Mouse (Mus musculus) liver, embryonic 13.5 days (tissue): ENCODE results near the gene Padi3. TPM values are rescaled to one million over a fixed set of nuclear protein-coding genes. Genes with fewer than 3 reads are reported as not detected.

Experiments used
- ATAC-seq: fragments of 200-750 bp; cut with Nextera tagmentation; 2 replicates; pipeline ENCODE4 v1.8.0; 2017; ENCODE audit warnings: low read depth, mild to moderate bottlenecking, moderate number of reproducible peaks, moderate library complexity
- DNase-seq: peaks from one replicate; pipeline ENCODE4 v3.0.0; 2022
- H3K27ac ChIP-seq: fragments of 300-500 bp; sonication (generic); 2 replicates; pipeline ENCODE4 v1.5.1; 2015; ENCODE audit warnings: moderate library complexity, mild to moderate bottlenecking, inconsistent platforms
- H3K27me3 ChIP-seq: fragments of 300-500 bp; sonication (generic); 2 replicates; pipeline ENCODE4 v1.6.1; 2015; ENCODE audit warnings: mild to moderate bottlenecking, inconsistent platforms
- H3K36me3 ChIP-seq: fragments of 300-500 bp; sonication (generic); 2 replicates; pipeline ENCODE4 v1.6.1; 2015; ENCODE audit warnings: mild to moderate bottlenecking, inconsistent platforms
- H3K4me1 ChIP-seq: fragments of 300-500 bp; sonication (generic); replicated peaks from 2 replicates; pipeline ENCODE4 v1.6.1; 2015; ENCODE audit warnings: inconsistent platforms
- H3K4me2 ChIP-seq: fragments of 300-500 bp; sonication (generic); 2 replicates; pipeline ENCODE4 v1.6.1; 2015; ENCODE audit warnings: inconsistent platforms, mild to moderate bottlenecking, moderate library complexity
- H3K4me3 ChIP-seq: fragments of 300-500 bp; sonication (generic); replicated peaks from 2 replicates; pipeline ENCODE4 v1.5.1; 2015; ENCODE audit warnings: mild to moderate bottlenecking, inconsistent platforms
- H3K9ac ChIP-seq: fragments of 300-500 bp; sonication (generic); 2 replicates; pipeline ENCODE4 v1.6.1; 2015; ENCODE audit warnings: mild to moderate bottlenecking, inconsistent platforms
- H3K9me3 ChIP-seq: fragments of 300-500 bp; sonication (generic); replicated peaks from 2 replicates; pipeline ENCODE4 v1.6.1; 2016; ENCODE audit warnings: inconsistent platforms
- WGBS: fragments of 180-500 bp; shearing (Covaris S2); methylation state at CpG from one replicate; pipeline ENCODE4 v1.1.7; 2015; ENCODE audit not compliant: insufficient replicate concordance; 5-methylcytosine and 5-hydroxymethylcytosine counted together
- polyA plus RNA-seq: library from polyadenylated mRNA; unstranded; fragments of >200 nt; fragmentation: Nextera tagmentation; extraction: Ambion mirVana; gene quantifications from 2 replicates; pipeline ENCODE4 v1.2.1, GENCODE M21; 2015

Padi3 gene
- polyA plus RNA-seq, 1 experiment from 2014 or later: 0.23 TPM

DNA sequence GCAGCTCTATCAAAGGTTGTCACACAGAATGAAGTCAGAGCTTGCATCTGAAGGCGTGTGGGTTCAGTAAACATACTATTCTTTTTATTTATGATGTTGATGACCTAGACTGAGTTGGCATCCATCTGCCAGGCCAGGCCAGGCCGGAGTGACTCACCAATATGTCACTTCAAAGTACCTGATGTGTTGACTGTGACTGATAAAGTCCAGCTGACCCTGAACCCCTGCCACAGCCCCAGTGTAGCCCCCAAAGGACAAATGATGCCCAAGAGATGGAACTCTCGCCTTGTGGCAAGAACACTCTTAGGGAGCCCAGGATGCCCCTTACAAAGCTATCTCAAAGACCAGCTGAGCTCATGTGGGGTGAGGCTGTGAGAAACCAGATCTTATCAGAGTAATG, 54.6 kb downstream of the Padi3 start:
- Histone ChIP-seq H3K4me3 (no peak overlapping the region), H3K36me3 (no peaks in the 10 kb centered on the region), H3K27ac (no peak overlapping the region), H3K4me1 (no peaks in the 10 kb centered on the region), H3K9ac (no peak overlapping the region), H3K4me2 (no peak overlapping the region), H3K27me3 (no peaks in the 10 kb centered on the region; the same call in 1 of the 2 replicates), H3K9me3 (no peaks in the 10 kb centered on the region)
- 47% methylated on average over 3 of the region's 3 CpGs for WGBS
- no peak for ATAC-seq
- no peak for DNase-seq

DNA sequence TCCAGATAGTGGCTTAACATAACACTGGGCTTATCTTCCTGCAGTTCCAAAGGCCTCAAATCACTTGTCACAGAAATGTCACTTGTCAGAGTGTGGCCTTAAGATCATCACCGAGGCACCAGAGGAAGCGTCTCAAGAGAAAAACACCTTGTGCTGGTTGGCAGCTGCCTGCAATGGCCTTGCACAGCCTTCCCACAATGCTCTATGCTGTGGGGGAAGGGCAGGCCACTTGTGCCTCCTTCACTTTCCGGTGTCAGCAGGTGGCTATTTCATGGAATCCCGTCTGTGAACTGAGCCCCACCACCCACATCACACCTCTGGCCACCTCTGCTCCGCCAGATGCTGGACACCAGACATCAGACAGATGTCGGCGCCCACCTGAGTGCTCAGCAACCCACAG, 57.1 kb downstream of the Padi3 start:
- Histone ChIP-seq H3K4me1 (peaks cover 8% of the 10 kb centered on the region), H3K36me3 (no peaks in the 10 kb centered on the region), H3K27ac (no peak overlapping the region), H3K9ac (no peak overlapping the region), H3K4me3 (no peak overlapping the region), H3K4me2 (no peak overlapping the region), H3K27me3 (no peaks in the 10 kb centered on the region; the same call in 1 of the 2 replicates), H3K9me3 (no peaks in the 10 kb centered on the region)
- WGBS: 47% methylated on average over 7 of the region's 7 CpGs
- ATAC-seq (no peak), DNase-seq (no peak)

- Histone ChIP-seq H3K9me3 (no peaks in the 10 kb centered on the region), H3K4me2 (peak overlapping the region; percentile 50), H3K27ac (no peak overlapping the region), H3K27me3 (peaks cover 12% of the 10 kb centered on the region), H3K4me3 (peak overlapping the region; percentile 26), H3K9ac (no peak overlapping the region), H3K4me1 (peaks cover 11% of the 10 kb centered on the region), H3K36me3 (no peaks in the 10 kb centered on the region)
- 10% methylated on average over 19 of the region's 19 CpGs for WGBS
- ATAC-seq: peak; percentile 52
- no peak for DNase-seq
Observed at GRCm38 (mm10) chr4:140750328-140750727, 60.1 kb downstream of the Padi3 start.

DNA sequence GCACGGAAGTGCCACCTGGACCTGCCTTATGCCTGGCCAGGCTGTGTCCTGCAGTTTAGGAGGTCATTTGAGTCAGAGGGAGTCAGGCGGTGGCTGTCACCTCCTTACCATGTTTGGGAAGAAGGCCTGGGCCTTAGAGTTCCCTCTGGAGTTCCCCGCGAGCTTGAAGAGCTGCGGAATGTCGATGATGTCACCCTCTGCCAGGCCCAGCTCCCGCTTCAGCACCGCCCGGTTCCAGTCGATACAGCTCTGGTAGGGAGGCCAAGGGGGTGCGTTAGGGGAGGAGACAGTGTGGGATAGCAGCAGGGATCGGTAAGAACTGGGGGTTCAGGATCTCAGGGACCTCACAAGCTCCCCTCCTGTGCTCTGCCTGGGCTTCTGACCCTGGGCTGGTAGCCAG, 62.5 kb downstream of the Padi3 start:
- no peak overlapping the region for H3K4me2 ChIP-seq
- peaks cover 17% of the 10 kb centered on the region; the same call in 1 of the 2 replicates for H3K27me3 ChIP-seq
- DNase-seq (no peak), ATAC-seq (no peak)
- no peak overlapping the region for H3K27ac ChIP-seq
- WGBS: 30% methylated on average over 12 of the region's 12 CpGs
- H3K4me3 ChIP-seq: no peak overlapping the region
- no peaks in the 10 kb centered on the region for H3K9me3 ChIP-seq
- H3K36me3 ChIP-seq: no peaks in the 10 kb centered on the region
- H3K4me1 ChIP-seq: peaks cover 11% of the 10 kb centered on the region
- H3K9ac ChIP-seq: no peak overlapping the region

GRCm38 (mm10) chr4:140744654-140745053, 65.8 kb downstream of the Padi3 start:
- Histone ChIP-seq H3K4me3 (no peak overlapping the region), H3K27me3 (peaks cover 17% of the 10 kb centered on the region; the same call in 1 of the 2 replicates), H3K4me1 (peaks cover 3% of the 10 kb centered on the region), H3K4me2 (no peak overlapping the region), H3K9me3 (no peaks in the 10 kb centered on the region), H3K36me3 (no peaks in the 10 kb centered on the region), H3K9ac (no peak overlapping the region), H3K27ac (no peak overlapping the region)
- ATAC-seq: 0 out of 2 replicates have a peak, but pooled peaks have one; percentile 19
- DNase-seq: peak; percentile 43
- 10% methylated on average over 3 of the region's 3 CpGs for WGBS

DNA sequence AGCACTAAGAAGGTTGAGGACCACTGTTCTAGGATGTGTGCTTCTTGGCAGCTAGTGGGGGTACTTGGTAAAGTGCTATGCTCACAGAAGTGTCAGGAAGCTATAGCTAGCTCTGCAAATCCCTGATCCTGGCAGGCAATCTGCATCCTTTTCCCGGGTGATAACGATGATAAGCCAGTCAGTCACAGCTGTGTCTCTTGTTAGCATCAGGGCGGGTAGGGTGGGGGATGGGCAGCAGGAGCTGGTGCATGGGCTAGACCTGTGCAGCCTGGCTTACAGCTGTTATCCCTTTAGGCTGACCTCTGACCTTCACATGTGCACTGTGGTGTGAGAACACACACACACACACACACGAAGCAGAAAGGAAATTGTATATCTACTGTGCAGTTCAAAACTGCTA, 67.4 kb downstream of the Padi3 start:
- ATAC-seq (no peak), DNase-seq (no peak)
- Histone ChIP-seq H3K9me3 (no peaks in the 10 kb centered on the region), H3K36me3 (no peaks in the 10 kb centered on the region), H3K9ac (no peak overlapping the region), H3K4me3 (no peak overlapping the region), H3K27ac (no peak overlapping the region), H3K27me3 (peaks cover 16% of the 10 kb centered on the region; the same call in 1 of the 2 replicates), H3K4me1 (peaks cover 3% of the 10 kb centered on the region), H3K4me2 (no peak overlapping the region)
- 28% methylated on average over 4 of the region's 4 CpGs for WGBS

DNA sequence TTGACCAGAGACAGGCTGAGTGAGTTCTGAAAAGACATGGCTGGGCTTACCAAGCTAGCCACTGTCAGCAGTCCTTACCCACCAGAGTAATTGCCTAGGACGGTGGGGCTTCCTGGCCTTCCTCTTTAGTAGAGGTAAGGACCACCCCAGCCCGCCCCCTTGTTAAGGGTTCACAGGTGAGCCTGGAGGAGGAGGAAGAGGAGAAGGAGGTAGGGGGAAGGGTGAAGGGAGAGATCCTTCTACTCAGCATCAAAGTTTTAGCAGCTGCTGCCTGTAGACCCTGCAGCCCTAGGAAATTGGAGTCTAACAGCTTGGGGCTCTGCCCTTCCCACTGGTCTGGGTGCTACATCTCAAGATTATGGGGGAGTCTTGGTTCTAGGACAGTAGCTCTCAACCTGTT, 67.9 kb downstream of the Padi3 start, which contains the start of gene Padi6:
Padi6 (minus strand) TSS at position 101 of the 400 bp plus-strand sequence.
- WGBS: 47% methylated on average over 2 of the region's 2 CpGs
- Histone ChIP-seq H3K9ac (no peak within 1 kb of the TSS), H3K4me3 (no peak within 1 kb of the TSS), H3K9me3 (no peaks in the 10 kb centered on the region), H3K36me3 (no peaks in the 10 kb centered on the region), H3K4me1 (no peaks in the 10 kb centered on the region; the same call in 1 of the 2 replicates), H3K4me2 (no peak within 1 kb of the TSS), H3K27me3 (peaks cover 10% of the 10 kb centered on the region; the same call in 1 of the 2 replicates), H3K27ac (no peak within 1 kb of the TSS)
- ATAC-seq (no peak), DNase-seq (no peak)

DNA sequence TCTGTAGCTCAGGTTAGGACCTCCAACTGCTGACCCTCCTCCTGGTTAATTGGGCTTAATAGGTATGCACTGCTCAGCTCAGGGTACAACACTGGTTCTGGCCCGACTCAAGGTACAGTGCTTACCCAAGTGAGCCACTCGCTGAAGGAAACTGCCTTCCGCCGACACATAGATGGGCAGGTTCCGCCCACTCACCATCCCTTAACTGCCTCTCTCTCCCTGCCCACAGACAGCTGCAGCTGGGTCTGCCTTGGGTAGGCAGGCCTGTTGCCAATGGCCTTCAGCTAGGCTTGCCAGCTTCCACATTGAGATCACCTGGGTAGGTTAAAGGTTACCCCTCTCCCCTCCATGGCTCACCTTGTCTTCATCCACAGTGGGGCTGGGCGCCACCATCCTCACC, 69.0 kb downstream of the Padi3 start:
- no peak overlapping the region for H3K4me3 ChIP-seq
- H3K4me2 ChIP-seq: no peak overlapping the region
- H3K36me3 ChIP-seq: no peaks in the 10 kb centered on the region
- H3K27ac ChIP-seq: no peak overlapping the region
- ATAC-seq: no peak
- no peaks in the 10 kb centered on the region for H3K9me3 ChIP-seq
- 65% methylated on average over 6 of the region's 6 CpGs for WGBS
- 0 out of 2 replicates have a peak, but pooled peaks cover 4% of the 10 kb centered on the region for H3K27me3 ChIP-seq
- DNase-seq: no peak
- H3K9ac ChIP-seq: no peak overlapping the region
- H3K4me1 ChIP-seq: no peaks in the 10 kb centered on the region

- Histone ChIP-seq H3K9ac (no peak overlapping the region), H3K4me2 (no peak overlapping the region), H3K27me3 (0 out of 2 replicates have a peak, but pooled peaks cover 4% of the 10 kb centered on the region), H3K4me1 (no peaks in the 10 kb centered on the region), H3K36me3 (no peaks in the 10 kb centered on the region), H3K4me3 (no peak overlapping the region), H3K27ac (no peak overlapping the region), H3K9me3 (no peaks in the 10 kb centered on the region)
- ATAC-seq (no peak), DNase-seq (no peak)
- WGBS: 53% methylated on average over 11 of the region's 11 CpGs
Observed at GRCm38 (mm10) chr4:140740655-140741054, 69.8 kb downstream of the Padi3 start.

Other genes with a start within 250 kb of the Padi3 start
- gene Arhgef10l, start 144.6 kb downstream of the Padi3 start, polyA plus RNA-seq: 2.6 and 2.7 TPM in 2 replicates
- 20.6 and 25.7 TPM in 2 replicates for gene Rcc2, start 110.1 kb downstream of the Padi3 start, polyA plus RNA-seq
- not detected in 2 replicates for gene Padi6, start 68.0 kb downstream of the Padi3 start, polyA plus RNA-seq
- gene Padi4, start 36.4 kb downstream of the Padi3 start, polyA plus RNA-seq: 0.36 and 0.37 TPM in 2 replicates
- 0.03 and 0.06 TPM in 2 replicates for gene Padi1, start 35.1 kb upstream of the Padi3 start, polyA plus RNA-seq
- 1.9 and 2.4 TPM in 2 replicates for gene Padi2, start 95.7 kb upstream of the Padi3 start, polyA plus RNA-seq
- gene Sdhb, start 150.6 kb upstream of the Padi3 start, polyA plus RNA-seq: 242 TPM in 2 replicates
- gene Atp13a2, start 176.2 kb upstream of the Padi3 start, polyA plus RNA-seq: 15.6 and 16.1 TPM in 2 replicates
- gene Mfap2, start 199.8 kb upstream of the Padi3 start, polyA plus RNA-seq: 21.8 and 22.5 TPM in 2 replicates
- 0.48 and 0.59 TPM in 2 replicates for gene Crocc, start 249.9 kb upstream of the Padi3 start, polyA plus RNA-seq